Mouse (Mus musculus) heart, embryonic 16.5 days (tissue): ENCODE results near the gene Brinp2. TPM values are rescaled to one million over a fixed set of nuclear protein-coding genes. Genes with fewer than 3 reads are reported as not detected.
A peak's percentile ranks its signal among the peaks of the same experiment; 100 is the strongest.

ENCODE experiments used
- ATAC-seq: fragments of 200-750 bp; cut with Nextera tagmentation; replicated peaks from 2 replicates; pipeline ENCODE4 v1.8.0; 2017; ENCODE audit warnings: moderate number of reproducible peaks; ENCODE audit not compliant: insufficient read depth, low FRiP score; ENCODE audit errors: extremely low read depth
- H3K27ac ChIP-seq: fragments of 300-500 bp; sonication (generic); 2 replicates; pipeline ENCODE4 v1.5.1; 2014; ENCODE audit warnings: mild to moderate bottlenecking, low read length, control low read depth, moderate library complexity
- H3K27me3 ChIP-seq: fragments of 300-500 bp; sonication (generic); 2 replicates; pipeline ENCODE4 v1.6.1; 2014; ENCODE audit warnings: low read length, mixed read lengths; ENCODE audit not compliant: control insufficient read depth, insufficient read depth
- H3K36me3 ChIP-seq: fragments of 300-500 bp; sonication (generic); 2 replicates; pipeline ENCODE4 v1.6.1; 2014; ENCODE audit not compliant: control insufficient read depth, insufficient read depth
- H3K4me1 ChIP-seq: fragments of 300-500 bp; sonication (generic); 2 replicates; pipeline ENCODE4 v1.6.1; 2014; ENCODE audit warnings: low read length, mixed read lengths; ENCODE audit not compliant: control insufficient read depth, insufficient read depth
- H3K4me2 ChIP-seq: fragments of 300-500 bp; sonication (generic); 2 replicates; pipeline ENCODE4 v1.6.1; 2014; ENCODE audit warnings: low read depth, mild to moderate bottlenecking, control low read depth, low read length
- H3K4me3 ChIP-seq: fragments of 300-500 bp; sonication (generic); 2 replicates; pipeline ENCODE4 v1.5.1; 2014; ENCODE audit warnings: mild to moderate bottlenecking, control low read depth, low read length
- H3K9ac ChIP-seq: fragments of 300-500 bp; sonication (generic); 2 replicates; pipeline ENCODE4 v1.6.1; 2014; ENCODE audit warnings: low read length, control low read depth
- H3K9me3 ChIP-seq: fragments of 300-500 bp; sonication (generic); replicated peaks from 2 replicates; pipeline ENCODE4 v1.6.1; 2016; ENCODE audit warnings: low read length; ENCODE audit not compliant: control insufficient read depth
- WGBS: fragments of 180-500 bp; shearing (Covaris S2); extraction: QIAGEN DNeasy Blood & Tissue Kit; methylation state at CpG from one replicate; pipeline ENCODE4 v1.1.7; 2014; 5-methylcytosine and 5-hydroxymethylcytosine counted together
- polyA plus RNA-seq: library from polyadenylated mRNA; unstranded; fragments of >200 nt; fragmentation: Nextera tagmentation; extraction: Ambion mirVana; gene quantifications from 2 replicates; pipeline ENCODE4 v1.2.1, GENCODE M21; 2015

Brinp2 gene
- polyA plus RNA-seq = 0.22 and 0.32 TPM in 2 replicates

DNA sequence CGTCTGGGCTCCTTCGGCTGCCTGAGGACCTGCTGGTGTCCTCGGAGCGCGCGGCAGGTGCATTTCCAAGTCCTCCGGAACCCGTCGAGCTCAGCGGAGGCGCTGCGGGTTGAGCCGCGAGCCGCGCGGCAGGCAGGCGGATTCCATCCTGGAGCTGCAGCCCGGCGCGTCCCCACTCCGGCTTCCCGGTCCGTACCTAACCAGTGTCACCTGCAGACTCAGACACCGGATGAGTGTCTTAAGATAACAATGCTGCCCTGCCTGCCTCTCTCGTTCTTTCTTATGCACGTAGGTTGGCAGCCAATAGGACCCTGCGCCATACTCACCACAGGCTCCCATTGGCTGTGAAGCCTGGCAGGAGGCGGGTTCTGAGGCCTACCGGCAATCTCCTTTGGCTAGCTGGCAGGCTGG is at the start of gene Brinp2:
Brinp2 (minus strand) TSS at position 276 of the 411 bp plus-strand sequence.
- H3K9ac ChIP-seq = peak within 1 kb of the TSS; percentile 49; the same call in 1 of the 2 replicates
- WGBS = under 1% methylated on average over 30 of the region's 30 CpGs
- H3K27ac ChIP-seq = no peak within 1 kb of the TSS
- peak within 1 kb of the TSS; percentile 77 for H3K4me2 ChIP-seq
- H3K36me3 ChIP-seq = no peaks in the 10 kb centered on the region
- H3K4me1 ChIP-seq = peaks cover 3% of the 10 kb centered on the region; the same call in 1 of the 2 replicates
- peak; percentile 92 for ATAC-seq
- H3K4me3 ChIP-seq = peak within 1 kb of the TSS; percentile 65
- peaks cover 51% of the 10 kb centered on the region for H3K27me3 ChIP-seq
- no peaks in the 10 kb centered on the region for H3K9me3 ChIP-seq

DNA sequence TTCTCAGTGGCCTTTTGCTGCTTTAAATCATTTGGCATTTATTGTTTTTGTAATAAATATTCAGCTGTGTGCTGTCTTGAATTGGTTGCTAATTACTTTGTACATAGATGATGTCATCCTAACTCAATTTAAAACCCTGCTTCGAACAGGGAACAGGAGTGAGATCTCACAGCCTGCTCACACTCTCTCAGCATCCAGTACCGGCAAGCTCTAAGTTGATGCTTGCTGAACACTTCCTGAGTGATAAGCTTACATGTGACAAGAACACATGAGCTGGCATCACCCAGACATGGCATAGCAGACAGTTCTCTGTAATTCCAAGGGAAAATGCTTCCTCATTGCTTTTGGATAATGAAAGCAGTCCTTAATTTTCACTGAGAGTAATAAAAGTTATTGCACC is 44.8 kb upstream of the Brinp2 start:
- no peaks in the 10 kb centered on the region for H3K27me3 ChIP-seq
- ATAC-seq = no peak
- H3K36me3 ChIP-seq = no peaks in the 10 kb centered on the region
- no peak overlapping the region for H3K4me3 ChIP-seq
- 43% methylated on average over 2 of the region's 2 CpGs for WGBS
- H3K27ac ChIP-seq = no peak overlapping the region
- H3K9me3 ChIP-seq = no peaks in the 10 kb centered on the region
- H3K4me2 ChIP-seq = no peak overlapping the region
- H3K9ac ChIP-seq = no peak overlapping the region
- no peaks in the 10 kb centered on the region for H3K4me1 ChIP-seq

GRCm38 (mm10) chr1:158397058-158397457 is 40.9 kb upstream of the Brinp2 start:
- Histone ChIP-seq H3K27me3 (no peaks in the 10 kb centered on the region), H3K9me3 (no peaks in the 10 kb centered on the region), H3K36me3 (no peaks in the 10 kb centered on the region), H3K4me2 (no peak overlapping the region), H3K27ac (no peak overlapping the region), H3K9ac (no peak overlapping the region), H3K4me1 (no peaks in the 10 kb centered on the region), H3K4me3 (no peak overlapping the region)
- ATAC-seq = no peak
- WGBS = 75% methylated on average over 2 of the region's 2 CpGs

GRCm38 (mm10) chr1:158390693-158391092 is 34.6 kb upstream of the Brinp2 start:
- Histone ChIP-seq H3K27me3 (no peaks in the 10 kb centered on the region), H3K36me3 (no peaks in the 10 kb centered on the region), H3K4me1 (no peaks in the 10 kb centered on the region), H3K4me3 (no peak overlapping the region), H3K27ac (no peak overlapping the region), H3K9me3 (no peaks in the 10 kb centered on the region), H3K9ac (no peak overlapping the region), H3K4me2 (no peak overlapping the region)
- no peak for ATAC-seq
- WGBS = 68% methylated on average over 4 of the region's 4 CpGs

DNA sequence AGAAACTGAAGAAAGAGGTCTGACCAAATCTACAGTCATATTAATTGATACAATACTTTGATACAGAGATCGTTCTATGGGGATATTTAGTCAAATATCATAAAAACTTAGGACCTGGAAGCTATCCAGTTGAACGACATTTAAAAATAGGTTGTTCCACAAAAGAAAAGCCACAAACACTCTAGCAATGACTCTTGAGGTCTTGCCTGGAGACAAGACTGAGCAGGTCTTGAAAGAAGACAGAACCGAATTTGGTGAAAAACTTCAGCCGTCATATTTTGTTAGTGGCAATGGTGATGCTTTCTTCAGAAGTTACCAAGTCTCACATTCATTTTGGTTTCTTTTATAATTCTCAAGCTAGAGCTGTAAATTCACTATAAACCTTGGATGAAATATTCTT is 32.9 kb upstream of the Brinp2 start:
- Histone ChIP-seq H3K4me3 (no peak overlapping the region), H3K27ac (no peak overlapping the region), H3K4me2 (no peak overlapping the region), H3K9ac (no peak overlapping the region), H3K27me3 (no peaks in the 10 kb centered on the region), H3K36me3 (no peaks in the 10 kb centered on the region), H3K4me1 (no peaks in the 10 kb centered on the region), H3K9me3 (no peaks in the 10 kb centered on the region)
- 85% methylated on average over 4 of the region's 4 CpGs for WGBS
- ATAC-seq = no peak

DNA sequence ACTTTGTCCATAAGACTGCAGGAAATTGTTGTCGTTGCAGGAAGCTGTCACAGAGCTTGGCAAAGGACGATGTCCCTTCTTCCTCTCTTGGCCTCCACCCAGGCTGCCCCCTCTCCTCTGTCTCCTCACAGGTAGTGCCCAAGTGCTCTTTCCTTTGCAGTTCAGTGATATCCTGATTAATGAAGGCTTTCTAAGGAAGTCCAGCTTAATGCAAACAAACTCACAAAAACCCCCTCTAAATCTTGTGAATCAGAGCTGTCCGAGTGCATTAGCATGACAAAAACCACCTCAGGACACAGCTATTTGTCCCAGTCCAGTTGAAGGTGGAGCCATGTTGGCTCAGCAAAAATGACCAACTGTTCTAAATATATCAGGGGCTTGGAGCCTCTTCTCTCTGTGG is 30.7 kb upstream of the Brinp2 start:
- H3K9me3 ChIP-seq = no peaks in the 10 kb centered on the region
- no peak for ATAC-seq
- H3K27ac ChIP-seq = no peak overlapping the region
- no peaks in the 10 kb centered on the region for H3K27me3 ChIP-seq
- WGBS = 25% methylated on average over 3 of the region's 3 CpGs
- H3K4me2 ChIP-seq = no peak overlapping the region
- no peaks in the 10 kb centered on the region for H3K36me3 ChIP-seq
- H3K4me1 ChIP-seq = no peaks in the 10 kb centered on the region
- no peak overlapping the region for H3K4me3 ChIP-seq
- no peak overlapping the region for H3K9ac ChIP-seq

DNA sequence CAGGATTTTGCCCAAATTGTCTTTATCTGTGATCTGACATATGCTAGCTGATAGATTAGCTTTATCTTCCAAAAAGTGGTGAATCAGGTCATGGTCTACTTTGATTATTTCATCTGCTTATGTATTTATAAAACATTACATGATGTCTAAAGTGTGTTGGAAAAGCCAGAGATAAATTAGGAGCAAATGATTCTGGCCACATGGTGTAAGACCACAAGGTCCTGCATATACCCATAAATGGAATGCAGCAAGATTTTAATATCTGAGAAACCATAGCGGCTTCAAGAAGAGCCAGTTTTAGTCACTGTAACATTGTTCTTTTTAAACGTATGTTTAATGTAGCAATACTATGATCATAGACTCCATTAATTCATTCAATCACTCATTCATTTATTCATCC is 29.2 kb upstream of the Brinp2 start:
- no peaks in the 10 kb centered on the region for H3K27me3 ChIP-seq
- WGBS = 84% methylated on average over 2 of the region's 2 CpGs
- no peaks in the 10 kb centered on the region for H3K36me3 ChIP-seq
- no peaks in the 10 kb centered on the region for H3K4me1 ChIP-seq
- H3K27ac ChIP-seq = no peak overlapping the region
- H3K9me3 ChIP-seq = no peaks in the 10 kb centered on the region
- no peak overlapping the region for H3K4me2 ChIP-seq
- no peak overlapping the region for H3K9ac ChIP-seq
- ATAC-seq = no peak
- H3K4me3 ChIP-seq = no peak overlapping the region

GRCm38 (mm10) chr1:158383210-158383609 is 27.1 kb upstream of the Brinp2 start:
- no peaks in the 10 kb centered on the region for H3K36me3 ChIP-seq
- WGBS = 76% methylated on average over 3 of the region's 3 CpGs
- no peaks in the 10 kb centered on the region for H3K4me1 ChIP-seq
- H3K27ac ChIP-seq = no peak overlapping the region
- no peak overlapping the region for H3K4me3 ChIP-seq
- no peaks in the 10 kb centered on the region for H3K27me3 ChIP-seq
- ATAC-seq = no peak
- H3K9me3 ChIP-seq = no peaks in the 10 kb centered on the region
- H3K9ac ChIP-seq = no peak overlapping the region
- no peak overlapping the region for H3K4me2 ChIP-seq

- Histone ChIP-seq H3K27me3 (no peaks in the 10 kb centered on the region), H3K9me3 (no peaks in the 10 kb centered on the region), H3K4me3 (no peak overlapping the region), H3K4me2 (no peak overlapping the region), H3K36me3 (no peaks in the 10 kb centered on the region), H3K9ac (no peak overlapping the region), H3K4me1 (no peaks in the 10 kb centered on the region), H3K27ac (no peak overlapping the region)
- ATAC-seq = no peak
- WGBS = 79% methylated on average over 6 of the region's 6 CpGs
Observed at GRCm38 (mm10) chr1:158382277-158382676, 26.2 kb upstream of the Brinp2 start.
